Mouse (Mus musculus): ENCODE results near the gene Pi4k2a. TPM values are rescaled to one million over a fixed set of nuclear protein-coding genes. Genes with fewer than 3 reads are reported as not detected.

The Pi4k2a gene
- polyA plus RNA-seq, 1 experiment from 2014 or later = 7.0 TPM

- no peak overlapping the region for H3K27ac ChIP-seq (ENCODE audit: low read length)
- H3K9ac ChIP-seq (ENCODE audit: low read length) = no peak overlapping the region
- 68% methylated on average over 6 of the region's 6 CpGs for WGBS
- H3K27me3 ChIP-seq (ENCODE audit: control insufficient read depth, insufficient read depth, low read length) = no peaks in the 10 kb centered on the region
- H3K9me3 ChIP-seq (replicated peaks; ENCODE audit: control insufficient read depth, low read length) = no peaks in the 10 kb centered on the region
- no peak for ATAC-seq (ENCODE audit: insufficient read depth, low FRiP score)
- H3K4me1 ChIP-seq (ENCODE audit: control insufficient read depth, insufficient read depth, low read length) = no peaks in the 10 kb centered on the region
- H3K4me3 ChIP-seq (replicated peaks; ENCODE audit: low read length) = no peak overlapping the region
- no peaks in the 10 kb centered on the region for H3K36me3 ChIP-seq (ENCODE audit: control insufficient read depth, insufficient read depth, low read length)
- no peak overlapping the region for H3K4me2 ChIP-seq (ENCODE audit: low read depth, low read length)
Measured at GRCm38 (mm10) chr19:42056719-42057409, 33.4 kb upstream of the Pi4k2a start.

- ATAC-seq (ENCODE audit: insufficient read depth, low FRiP score) = no peak
- Histone ChIP-seq H3K4me3 (replicated peaks; ENCODE audit: low read length) (no peak overlapping the region), H3K4me2 (ENCODE audit: low read depth, low read length) (no peak overlapping the region), H3K36me3 (ENCODE audit: control insufficient read depth, insufficient read depth, low read length) (no peaks in the 10 kb centered on the region), H3K27me3 (ENCODE audit: control insufficient read depth, insufficient read depth, low read length) (no peaks in the 10 kb centered on the region), H3K9ac (ENCODE audit: low read length) (no peak overlapping the region), H3K27ac (ENCODE audit: low read length) (no peak overlapping the region), H3K4me1 (ENCODE audit: control insufficient read depth, insufficient read depth, low read length) (no peaks in the 10 kb centered on the region), H3K9me3 (replicated peaks; ENCODE audit: control insufficient read depth, low read length) (no peaks in the 10 kb centered on the region)
- WGBS = 62% methylated on average over 7 of the region's 7 CpGs
Measured at GRCm38 (mm10) chr19:42058426-42058825, 31.8 kb upstream of the Pi4k2a start.

GRCm38 (mm10) chr19:42061443-42061842 lies 28.8 kb upstream of the Pi4k2a start:
- Histone ChIP-seq H3K4me3 (replicated peaks; ENCODE audit: low read length) (no peak overlapping the region), H3K36me3 (ENCODE audit: control insufficient read depth, insufficient read depth, low read length) (no peaks in the 10 kb centered on the region), H3K9me3 (replicated peaks; ENCODE audit: control insufficient read depth, low read length) (no peaks in the 10 kb centered on the region), H3K4me2 (ENCODE audit: low read depth, low read length) (no peak overlapping the region), H3K27me3 (ENCODE audit: control insufficient read depth, insufficient read depth, low read length) (no peaks in the 10 kb centered on the region), H3K27ac (ENCODE audit: low read length) (no peak overlapping the region), H3K9ac (ENCODE audit: low read length) (no peak overlapping the region), H3K4me1 (ENCODE audit: control insufficient read depth, insufficient read depth, low read length) (no peaks in the 10 kb centered on the region)
- WGBS = 89% methylated on average over 7 of the region's 7 CpGs
- ATAC-seq (ENCODE audit: insufficient read depth, low FRiP score) = no peak

- no peak for ATAC-seq (ENCODE audit: insufficient read depth, low FRiP score)
- Histone ChIP-seq H3K27me3 (ENCODE audit: control insufficient read depth, insufficient read depth, low read length) (no peaks in the 10 kb centered on the region), H3K4me1 (ENCODE audit: control insufficient read depth, insufficient read depth, low read length) (no peaks in the 10 kb centered on the region), H3K9me3 (replicated peaks; ENCODE audit: control insufficient read depth, low read length) (no peaks in the 10 kb centered on the region), H3K9ac (ENCODE audit: low read length) (no peak overlapping the region), H3K4me2 (ENCODE audit: low read depth, low read length) (no peak overlapping the region), H3K27ac (ENCODE audit: low read length) (no peak overlapping the region), H3K4me3 (replicated peaks; ENCODE audit: low read length) (no peak overlapping the region), H3K36me3 (ENCODE audit: control insufficient read depth, insufficient read depth, low read length) (no peaks in the 10 kb centered on the region)
- WGBS = 77% methylated on average over 11 of the region's 11 CpGs
Measured at GRCm38 (mm10) chr19:42068441-42069240, 21.6 kb upstream of the Pi4k2a start.

- WGBS = 49% methylated on average over 6 of the region's 6 CpGs
- no peak for ATAC-seq (ENCODE audit: insufficient read depth, low FRiP score)
- H3K9ac ChIP-seq (ENCODE audit: low read length) = no peak overlapping the region
- H3K9me3 ChIP-seq (replicated peaks; ENCODE audit: control insufficient read depth, low read length) = no peaks in the 10 kb centered on the region
- no peak overlapping the region for H3K27ac ChIP-seq (ENCODE audit: low read length)
- no peaks in the 10 kb centered on the region for H3K4me1 ChIP-seq (ENCODE audit: control insufficient read depth, insufficient read depth, low read length)
- H3K36me3 ChIP-seq (ENCODE audit: control insufficient read depth, insufficient read depth, low read length) = no peaks in the 10 kb centered on the region
- H3K4me2 ChIP-seq (ENCODE audit: low read depth, low read length) = no peak overlapping the region
- H3K4me3 ChIP-seq (replicated peaks; ENCODE audit: low read length) = no peak overlapping the region
- H3K27me3 ChIP-seq (ENCODE audit: control insufficient read depth, insufficient read depth, low read length) = no peaks in the 10 kb centered on the region
Measured at GRCm38 (mm10) chr19:42069241-42069525, 21.1 kb upstream of the Pi4k2a start.

- no peak overlapping the region for H3K4me2 ChIP-seq (ENCODE audit: low read depth, low read length)
- no peaks in the 10 kb centered on the region for H3K4me1 ChIP-seq (ENCODE audit: control insufficient read depth, insufficient read depth, low read length)
- ATAC-seq (ENCODE audit: insufficient read depth, low FRiP score) = no peak
- H3K9ac ChIP-seq (ENCODE audit: low read length) = no peak overlapping the region
- H3K9me3 ChIP-seq (replicated peaks; ENCODE audit: control insufficient read depth, low read length) = no peaks in the 10 kb centered on the region
- H3K27ac ChIP-seq (ENCODE audit: low read length) = no peak overlapping the region
- 74% methylated on average over 7 of the region's 7 CpGs for WGBS
- H3K4me3 ChIP-seq (replicated peaks; ENCODE audit: low read length) = no peak overlapping the region
- H3K27me3 ChIP-seq (ENCODE audit: control insufficient read depth, insufficient read depth, low read length) = no peaks in the 10 kb centered on the region
- no peaks in the 10 kb centered on the region for H3K36me3 ChIP-seq (ENCODE audit: control insufficient read depth, insufficient read depth, low read length)
Measured at GRCm38 (mm10) chr19:42071221-42071620, 19.0 kb upstream of the Pi4k2a start.

GRCm38 (mm10) chr19:42071886-42072608 lies 18.2 kb upstream of the Pi4k2a start:
- Histone ChIP-seq H3K9me3 (replicated peaks; ENCODE audit: control insufficient read depth, low read length) (no peaks in the 10 kb centered on the region), H3K4me2 (ENCODE audit: low read depth, low read length) (no peak overlapping the region), H3K9ac (ENCODE audit: low read length) (no peak overlapping the region), H3K4me3 (replicated peaks; ENCODE audit: low read length) (no peak overlapping the region), H3K27me3 (ENCODE audit: control insufficient read depth, insufficient read depth, low read length) (no peaks in the 10 kb centered on the region), H3K27ac (ENCODE audit: low read length) (no peak overlapping the region), H3K4me1 (ENCODE audit: control insufficient read depth, insufficient read depth, low read length) (no peaks in the 10 kb centered on the region), H3K36me3 (ENCODE audit: control insufficient read depth, insufficient read depth, low read length) (no peaks in the 10 kb centered on the region)
- 75% methylated on average over 15 of the region's 15 CpGs for WGBS
- ATAC-seq (ENCODE audit: insufficient read depth, low FRiP score) = peak; percentile 50; the same call in 1 of the 2 replicates

- ATAC-seq (ENCODE audit: insufficient read depth, low FRiP score) = no peak
- Histone ChIP-seq H3K27ac (ENCODE audit: low read length) (no peak overlapping the region), H3K36me3 (ENCODE audit: control insufficient read depth, insufficient read depth, low read length) (no peaks in the 10 kb centered on the region), H3K9me3 (replicated peaks; ENCODE audit: control insufficient read depth, low read length) (no peaks in the 10 kb centered on the region), H3K4me1 (ENCODE audit: control insufficient read depth, insufficient read depth, low read length) (no peaks in the 10 kb centered on the region), H3K4me3 (replicated peaks; ENCODE audit: low read length) (no peak overlapping the region), H3K9ac (ENCODE audit: low read length) (no peak overlapping the region), H3K4me2 (ENCODE audit: low read depth, low read length) (no peak overlapping the region), H3K27me3 (ENCODE audit: control insufficient read depth, insufficient read depth, low read length) (no peaks in the 10 kb centered on the region)
- WGBS = 70% methylated on average over 7 of the region's 7 CpGs
Measured at GRCm38 (mm10) chr19:42072802-42073201, 17.5 kb upstream of the Pi4k2a start.

- ATAC-seq (ENCODE audit: insufficient read depth, low FRiP score) = no peak
- Histone ChIP-seq H3K27ac (ENCODE audit: low read length) (no peak overlapping the region), H3K4me3 (replicated peaks; ENCODE audit: low read length) (no peak overlapping the region), H3K36me3 (ENCODE audit: control insufficient read depth, insufficient read depth, low read length) (no peaks in the 10 kb centered on the region), H3K27me3 (ENCODE audit: control insufficient read depth, insufficient read depth, low read length) (no peaks in the 10 kb centered on the region), H3K9ac (ENCODE audit: low read length) (no peak overlapping the region), H3K4me2 (ENCODE audit: low read depth, low read length) (no peak overlapping the region), H3K9me3 (replicated peaks; ENCODE audit: control insufficient read depth, low read length) (no peaks in the 10 kb centered on the region), H3K4me1 (ENCODE audit: control insufficient read depth, insufficient read depth, low read length) (no peaks in the 10 kb centered on the region)
- 80% methylated on average over 2 of the region's 2 CpGs for WGBS
Measured at GRCm38 (mm10) chr19:42075051-42075450, 15.2 kb upstream of the Pi4k2a start.
